Mouse (Mus musculus): ENCODE measurements at regions not wholly inside any gene's neighbourhood (a gene's known extent, or its start where the extent isn't known, plus 50 kb on each side); places are given as distances from the start of the nearest gene placed in this dataset.

DNA sequence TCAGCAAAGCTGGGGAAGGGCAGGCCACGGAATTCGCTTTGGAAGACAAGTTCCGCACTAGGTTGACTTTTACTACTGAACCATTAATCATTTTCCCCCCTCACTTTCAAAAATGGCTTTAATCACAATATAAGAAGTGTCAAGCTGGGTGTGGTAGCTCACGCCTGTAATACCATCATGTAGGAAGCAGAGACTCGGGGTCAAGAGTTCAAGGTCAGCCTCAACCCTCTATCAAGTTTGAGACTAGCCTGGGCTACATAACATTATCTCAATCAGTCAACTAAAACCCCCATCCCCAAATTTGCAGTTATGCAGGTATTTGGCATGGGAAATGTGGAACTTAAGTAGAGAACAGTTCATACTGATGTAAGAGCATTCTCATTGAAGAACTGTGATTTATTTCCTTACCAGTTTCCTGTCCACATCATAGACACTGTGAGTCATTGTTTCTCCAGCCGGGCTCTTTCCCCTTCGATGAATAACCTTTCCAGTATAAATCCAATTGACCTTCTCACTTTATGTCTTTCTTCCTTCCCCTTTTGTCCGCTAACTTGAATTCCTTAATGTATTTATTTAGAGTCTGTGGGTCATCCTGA lies 308.6 kb downstream of the Gja1 start:
- Histone ChIP-seq H3K27ac (ENCODE audit: insufficient read depth, low read depth, low read length, poor library complexity, severe bottlenecking) (no peak overlapping the region), H3K36me3 (ENCODE audit: control insufficient read depth, insufficient read depth, low read length, poor library complexity, severe bottlenecking) (no peaks in the 10 kb centered on the region), H3K9me3 (ENCODE audit: control insufficient read depth, insufficient read depth, low read depth, low read length) (no peaks in the 10 kb centered on the region), H3K4me3 (ENCODE audit: insufficient read depth in 1 of 2, low read depth in 1 of 2, low read length in 2 of 2, poor library complexity in 1 of 2, severe bottlenecking in 1 of 2) (no peak overlapping the region), H3K4me1 (ENCODE audit: control insufficient read depth in 2 of 2, insufficient read depth in 2 of 2, low read length in 2 of 2, poor library complexity in 1 of 2) (no peaks in the 10 kb centered on the region), H3K9ac (ENCODE audit: insufficient read depth, low read depth, low read length, poor library complexity, severe bottlenecking) (no peak overlapping the region)
- TF ChIP-seq ZNF384 (IDR thresholded peaks at IDR 0.05; ENCODE audit: low read depth, low read length) (no peak), MAFK (IDR thresholded peaks at IDR 0.05; ENCODE audit: insufficient read depth, low read depth, low read length) (no peak), CHD2 (IDR thresholded peaks at IDR 0.05; ENCODE audit: low read depth, low read length) (no peak), ZC3H11A (IDR thresholded peaks at IDR 0.05; ENCODE audit: borderline replicate concordance, low read depth, low read length) (no peak), HCFC1 (IDR thresholded peaks at IDR 0.05; ENCODE audit: borderline replicate concordance, insufficient read depth, low read length) (no peak)
- in situ Hi-C loops (cut with MboI; ENCODE audit: low sequenced_read_pairs in 2 of 2, unreplicated experiment in 2 of 2): no loop called here
- peak; percentile 6 for DNase-seq (ENCODE audit: low read depth, low spot score)

GRCm38 (mm10) chr10:56691467-56691866 lies 314.3 kb downstream of the Gja1 start:
- TF ChIP-seq HCFC1 (IDR thresholded peaks at IDR 0.05; ENCODE audit: borderline replicate concordance, insufficient read depth, low read length): no peak
- no peak for TF ChIP-seq MAFK (IDR thresholded peaks at IDR 0.05; ENCODE audit: insufficient read depth, low read depth, low read length)
- TF ChIP-seq ZC3H11A (IDR thresholded peaks at IDR 0.05; ENCODE audit: borderline replicate concordance, low read depth, low read length): no peak
- no peak for TF ChIP-seq ZNF384 (IDR thresholded peaks at IDR 0.05; ENCODE audit: low read depth, low read length)
- no peak for TF ChIP-seq CHD2 (IDR thresholded peaks at IDR 0.05; ENCODE audit: low read depth, low read length)
- no peak overlapping the region for H3K4me3 ChIP-seq (ENCODE audit: insufficient read depth in 1 of 2, low read depth in 1 of 2, low read length in 2 of 2, poor library complexity in 1 of 2, severe bottlenecking in 1 of 2)
- no peaks in the 10 kb centered on the region for H3K9me3 ChIP-seq (ENCODE audit: control insufficient read depth, insufficient read depth, low read depth, low read length)
- no peak for DNase-seq (ENCODE audit: low read depth, low spot score)
- in situ Hi-C loops (cut with MboI; ENCODE audit: low sequenced_read_pairs in 2 of 2, unreplicated experiment in 2 of 2): no loop called here
- no peak overlapping the region for H3K9ac ChIP-seq (ENCODE audit: insufficient read depth, low read depth, low read length, poor library complexity, severe bottlenecking)
- H3K4me1 ChIP-seq (ENCODE audit: control insufficient read depth in 2 of 2, insufficient read depth in 2 of 2, low read length in 2 of 2, poor library complexity in 1 of 2): no peaks in the 10 kb centered on the region; a peak in 1 of 4 replicates
- H3K36me3 ChIP-seq (ENCODE audit: control insufficient read depth, insufficient read depth, low read length, poor library complexity, severe bottlenecking): no peaks in the 10 kb centered on the region
- H3K27ac ChIP-seq (ENCODE audit: insufficient read depth, low read depth, low read length, poor library complexity, severe bottlenecking): no peak overlapping the region

- Histone ChIP-seq H3K4me1 (ENCODE audit: control insufficient read depth in 2 of 2, insufficient read depth in 2 of 2, low read length in 2 of 2, poor library complexity in 1 of 2) (no peaks in the 10 kb centered on the region; a peak in 1 of 4 replicates), H3K36me3 (ENCODE audit: control insufficient read depth, insufficient read depth, low read length, poor library complexity, severe bottlenecking) (no peaks in the 10 kb centered on the region), H3K9ac (ENCODE audit: insufficient read depth, low read depth, low read length, poor library complexity, severe bottlenecking) (no peak overlapping the region), H3K9me3 (ENCODE audit: control insufficient read depth, insufficient read depth, low read depth, low read length) (no peaks in the 10 kb centered on the region), H3K27ac (ENCODE audit: insufficient read depth, low read depth, low read length, poor library complexity, severe bottlenecking) (no peak overlapping the region), H3K4me3 (ENCODE audit: insufficient read depth in 1 of 2, low read depth in 1 of 2, low read length in 2 of 2, poor library complexity in 1 of 2, severe bottlenecking in 1 of 2) (no peak overlapping the region)
- DNase-seq (ENCODE audit: low read depth, low spot score): peak; percentile 12
- in situ Hi-C loops (cut with MboI; ENCODE audit: low sequenced_read_pairs in 2 of 2, unreplicated experiment in 2 of 2): no loop called here
- TF ChIP-seq HCFC1 (IDR thresholded peaks at IDR 0.05; ENCODE audit: borderline replicate concordance, insufficient read depth, low read length) (no peak), ZC3H11A (IDR thresholded peaks at IDR 0.05; ENCODE audit: borderline replicate concordance, low read depth, low read length) (no peak), CHD2 (IDR thresholded peaks at IDR 0.05; ENCODE audit: low read depth, low read length) (no peak), ZNF384 (IDR thresholded peaks at IDR 0.05; ENCODE audit: low read depth, low read length) (no peak; the same call in 1 of the 2 replicates), MAFK (IDR thresholded peaks at IDR 0.05; ENCODE audit: insufficient read depth, low read depth, low read length) (no peak)
These were observed 318.0 kb downstream of the Gja1 start for GRCm38 (mm10) chr10:56695100-56695499.

- no peak for DNase-seq (ENCODE audit: low read depth, low spot score)
- in situ Hi-C loops (cut with MboI; ENCODE audit: low sequenced_read_pairs in 2 of 2, unreplicated experiment in 2 of 2): no loop called here
- H3K27ac ChIP-seq (ENCODE audit: insufficient read depth, low read depth, low read length, poor library complexity, severe bottlenecking): no peak overlapping the region
- no peaks in the 10 kb centered on the region for H3K4me1 ChIP-seq (ENCODE audit: control insufficient read depth in 2 of 2, insufficient read depth in 2 of 2, low read length in 2 of 2, poor library complexity in 1 of 2)
- no peaks in the 10 kb centered on the region for H3K9me3 ChIP-seq (ENCODE audit: control insufficient read depth, insufficient read depth, low read depth, low read length)
- TF ChIP-seq CHD2 (IDR thresholded peaks at IDR 0.05; ENCODE audit: low read depth, low read length) (no peak), ZNF384 (IDR thresholded peaks at IDR 0.05; ENCODE audit: low read depth, low read length) (no peak), HCFC1 (IDR thresholded peaks at IDR 0.05; ENCODE audit: borderline replicate concordance, insufficient read depth, low read length) (no peak), MAFK (IDR thresholded peaks at IDR 0.05; ENCODE audit: insufficient read depth, low read depth, low read length) (no peak), ZC3H11A (IDR thresholded peaks at IDR 0.05; ENCODE audit: borderline replicate concordance, low read depth, low read length) (no peak)
- no peaks in the 10 kb centered on the region for H3K36me3 ChIP-seq (ENCODE audit: control insufficient read depth, insufficient read depth, low read length, poor library complexity, severe bottlenecking)
- H3K4me3 ChIP-seq (ENCODE audit: insufficient read depth in 1 of 2, low read depth in 1 of 2, low read length in 2 of 2, poor library complexity in 1 of 2, severe bottlenecking in 1 of 2): no peak overlapping the region
- H3K9ac ChIP-seq (ENCODE audit: insufficient read depth, low read depth, low read length, poor library complexity, severe bottlenecking): no peak overlapping the region
These were observed 323.0 kb downstream of the Gja1 start for GRCm38 (mm10) chr10:56700126-56700525.
